Mouse (Mus musculus): ENCODE data around the gene Tssk6.

The Tssk6 gene

GRCm38 (mm10) chr8:69884141-69884540, 17.8 kb upstream of the Tssk6 start:
- no peak for DNase-seq (ENCODE audit: low spot score)

GRCm38 (mm10) chr8:69887289-69888243, 14.4 kb upstream of the Tssk6 start, which contains the start of gene Cilp2:
Cilp2 (minus strand) TSS chr8:69887687.
- DNase-seq (ENCODE audit: low spot score), result no peak

GRCm38 (mm10) chr8:69888244-69888866, 13.6 kb upstream of the Tssk6 start:
- DNase-seq (ENCODE audit: low spot score), result no peak

GRCm38 (mm10) chr8:69888902-69889301, 13.1 kb upstream of the Tssk6 start:
- no peak for DNase-seq (ENCODE audit: low spot score)

GRCm38 (mm10) chr8:69890813-69891241, 11.2 kb upstream of the Tssk6 start:
- DNase-seq (ENCODE audit: low spot score), result peak; percentile 77

GRCm38 (mm10) chr8:69893863-69894262, 8.1 kb upstream of the Tssk6 start:
- DNase-seq (ENCODE audit: low spot score), result peak; percentile 86

GRCm38 (mm10) chr8:69894836-69895332, 7.1 kb upstream of the Tssk6 start:
- DNase-seq (ENCODE audit: low spot score), result no peak

GRCm38 (mm10) chr8:69895772-69896451, 6.1 kb upstream of the Tssk6 start:
- no peak for DNase-seq (ENCODE audit: low spot score)

- DNase-seq (ENCODE audit: low spot score), result no peak
These were observed 4.1 kb upstream of the Tssk6 start for GRCm38 (mm10) chr8:69897857-69898256.

- no peak for DNase-seq (ENCODE audit: low spot score)
These were observed 2.1 kb upstream of the Tssk6 start for GRCm38 (mm10) chr8:69899876-69900275.

GRCm38 (mm10) chr8:69900895-69901451, 1.0 kb upstream of the Tssk6 start:
- no peak for DNase-seq (ENCODE audit: low spot score)

- DNase-seq (ENCODE audit: low spot score), result peak; percentile 97
These were observed 361 bp upstream of the Tssk6 start for GRCm38 (mm10) chr8:69901484-69902162.

GRCm38 (mm10) chr8:69903063-69903542, 1.1 kb downstream of the Tssk6 start:
- DNase-seq (ENCODE audit: low spot score), result peak; percentile 100

GRCm38 (mm10) chr8:69904096-69904495, 2.1 kb downstream of the Tssk6 start:
- DNase-seq (ENCODE audit: low spot score), result no peak

- no peak for DNase-seq (ENCODE audit: low spot score)
These were observed 4.3 kb downstream of the Tssk6 start for GRCm38 (mm10) chr8:69906260-69906659.

- no peak for DNase-seq (ENCODE audit: low spot score)
These were observed 5.1 kb downstream of the Tssk6 start for GRCm38 (mm10) chr8:69907106-69907505.

GRCm38 (mm10) chr8:69911917-69912316, 9.9 kb downstream of the Tssk6 start:
- no peak for DNase-seq (ENCODE audit: low spot score)

- no peak for DNase-seq (ENCODE audit: low spot score)
These were observed 10.6 kb downstream of the Tssk6 start for GRCm38 (mm10) chr8:69912478-69913074.

GRCm38 (mm10) chr8:69914526-69914925, 12.5 kb downstream of the Tssk6 start:
- no peak for DNase-seq (ENCODE audit: low spot score)

- peak; percentile 49 for DNase-seq (ENCODE audit: low spot score)
These were observed 13.8 kb downstream of the Tssk6 start for GRCm38 (mm10) chr8:69915748-69916147.

GRCm38 (mm10) chr8:69918506-69918905, 16.5 kb downstream of the Tssk6 start:
- DNase-seq (ENCODE audit: low spot score), result no peak
